Mouse (Mus musculus): ENCODE measurements at regions not wholly inside any gene's neighbourhood (a gene's known extent, or its start where the extent isn't known, plus 50 kb on each side); places are given as distances from the start of the nearest gene placed in this dataset.

GRCm38 (mm10) chr14:64585471-64586192, 481.5 kb downstream of the Prss52 start:
- peaks cover 66% of the 10 kb centered on the region for H3K27me3 ChIP-seq (ENCODE audit: control insufficient read depth, insufficient read depth, low read length)
- H3K4me2 ChIP-seq (ENCODE audit: low read depth, low read length), result no peak overlapping the region
- no peak overlapping the region for H3K9ac ChIP-seq (ENCODE audit: low read length)
- WGBS, result 7% methylated on average over 28 of the region's 28 CpGs
- H3K27ac ChIP-seq (ENCODE audit: low read length), result no peak overlapping the region
- no peak for ATAC-seq (ENCODE audit: insufficient read depth, low FRiP score)
- no peaks in the 10 kb centered on the region for H3K36me3 ChIP-seq (ENCODE audit: control insufficient read depth, insufficient read depth, low read length)
- no peak overlapping the region for H3K4me3 ChIP-seq (replicated peaks; ENCODE audit: low read length)
- no peaks in the 10 kb centered on the region for H3K9me3 ChIP-seq (replicated peaks; ENCODE audit: control insufficient read depth, low read length)
- H3K4me1 ChIP-seq (ENCODE audit: control insufficient read depth, insufficient read depth, low read length), result peaks cover 17% of the 10 kb centered on the region

- Histone ChIP-seq H3K27me3 (ENCODE audit: control insufficient read depth, insufficient read depth, low read length) (peaks cover 72% of the 10 kb centered on the region), H3K4me1 (ENCODE audit: control insufficient read depth, insufficient read depth, low read length) (peaks cover 17% of the 10 kb centered on the region), H3K4me2 (ENCODE audit: low read depth, low read length) (peak overlapping the region; percentile 82; the same call in 1 of the 2 replicates), H3K27ac (ENCODE audit: low read length) (no peak overlapping the region), H3K4me3 (replicated peaks; ENCODE audit: low read length) (0 out of 2 replicates have a peak overlapping the region, but pooled peaks have one; percentile 48), H3K9me3 (replicated peaks; ENCODE audit: control insufficient read depth, low read length) (no peaks in the 10 kb centered on the region), H3K9ac (ENCODE audit: low read length) (no peak overlapping the region), H3K36me3 (ENCODE audit: control insufficient read depth, insufficient read depth, low read length) (no peaks in the 10 kb centered on the region)
- WGBS, result 7% methylated on average over 12 of the region's 12 CpGs
- no peak for ATAC-seq (ENCODE audit: insufficient read depth, low FRiP score)
These were observed 482.3 kb downstream of the Prss52 start for GRCm38 (mm10) chr14:64586386-64586859.

- Histone ChIP-seq H3K9ac (ENCODE audit: low read length) (peak overlapping the region; percentile 46), H3K9me3 (replicated peaks; ENCODE audit: control insufficient read depth, low read length) (no peaks in the 10 kb centered on the region), H3K27me3 (ENCODE audit: control insufficient read depth, insufficient read depth, low read length) (peaks cover 73% of the 10 kb centered on the region), H3K36me3 (ENCODE audit: control insufficient read depth, insufficient read depth, low read length) (no peaks in the 10 kb centered on the region), H3K4me2 (ENCODE audit: low read depth, low read length) (peak overlapping the region; percentile 82), H3K4me3 (replicated peaks; ENCODE audit: low read length) (peak overlapping the region; percentile 48), H3K4me1 (ENCODE audit: control insufficient read depth, insufficient read depth, low read length) (peaks cover 17% of the 10 kb centered on the region), H3K27ac (ENCODE audit: low read length) (no peak overlapping the region)
- WGBS, result under 1% methylated on average over 58 of the region's 58 CpGs
- no peak for ATAC-seq (ENCODE audit: insufficient read depth, low FRiP score)
These were observed 483.0 kb downstream of the Prss52 start for GRCm38 (mm10) chr14:64586860-64587698.

GRCm38 (mm10) chr14:64587699-64588434, 483.8 kb downstream of the Prss52 start:
- Histone ChIP-seq H3K4me3 (replicated peaks; ENCODE audit: low read length) (peak overlapping the region; percentile 48), H3K9ac (ENCODE audit: low read length) (peak overlapping the region; percentile 46), H3K4me2 (ENCODE audit: low read depth, low read length) (peak overlapping the region; percentile 82), H3K27me3 (ENCODE audit: control insufficient read depth, insufficient read depth, low read length) (peaks cover 67% of the 10 kb centered on the region), H3K36me3 (ENCODE audit: control insufficient read depth, insufficient read depth, low read length) (no peaks in the 10 kb centered on the region), H3K27ac (ENCODE audit: low read length) (no peak overlapping the region), H3K4me1 (ENCODE audit: control insufficient read depth, insufficient read depth, low read length) (peaks cover 17% of the 10 kb centered on the region), H3K9me3 (replicated peaks; ENCODE audit: control insufficient read depth, low read length) (no peaks in the 10 kb centered on the region)
- no peak for ATAC-seq (ENCODE audit: insufficient read depth, low FRiP score)
- 2% methylated on average over 39 of the region's 40 CpGs for WGBS

- H3K27me3 ChIP-seq (ENCODE audit: control insufficient read depth, insufficient read depth, low read length), result peaks cover 70% of the 10 kb centered on the region
- H3K4me3 ChIP-seq (replicated peaks; ENCODE audit: low read length), result 0 out of 2 replicates have a peak overlapping the region, but pooled peaks have one; percentile 4
- no peak for ATAC-seq (ENCODE audit: insufficient read depth, low FRiP score)
These were observed 484.5 kb downstream of the Prss52 start for GRCm38 (mm10) chr14:64588561-64588960.

GRCm38 (mm10) chr14:64589126-64589525, 485.0 kb downstream of the Prss52 start:
- H3K27me3 ChIP-seq (ENCODE audit: control insufficient read depth, insufficient read depth, low read length), result peaks cover 75% of the 10 kb centered on the region
- no peak overlapping the region for H3K9ac ChIP-seq (ENCODE audit: low read length)
- WGBS, result 2% methylated on average over 2 of the region's 2 CpGs
- no peak for ATAC-seq (ENCODE audit: insufficient read depth, low FRiP score)
- H3K4me2 ChIP-seq (ENCODE audit: low read depth, low read length), result no peak overlapping the region
- H3K27ac ChIP-seq (ENCODE audit: low read length), result no peak overlapping the region
- peaks cover 17% of the 10 kb centered on the region for H3K4me1 ChIP-seq (ENCODE audit: control insufficient read depth, insufficient read depth, low read length)
- no peaks in the 10 kb centered on the region for H3K9me3 ChIP-seq (replicated peaks; ENCODE audit: control insufficient read depth, low read length)
- H3K36me3 ChIP-seq (ENCODE audit: control insufficient read depth, insufficient read depth, low read length), result no peaks in the 10 kb centered on the region
- H3K4me3 ChIP-seq (replicated peaks; ENCODE audit: low read length), result no peak overlapping the region

More at GRCm38 (mm10) chr14:64588561-64588960, 484.5 kb downstream of the Prss52 start:
- Histone ChIP-seq H3K4me1 (ENCODE audit: control insufficient read depth, insufficient read depth, low read length) (peaks cover 17% of the 10 kb centered on the region), H3K9me3 (replicated peaks; ENCODE audit: control insufficient read depth, low read length) (no peaks in the 10 kb centered on the region), H3K27ac (ENCODE audit: low read length) (no peak overlapping the region), H3K4me2 (ENCODE audit: low read depth, low read length) (no peak overlapping the region), H3K36me3 (ENCODE audit: control insufficient read depth, insufficient read depth, low read length) (no peaks in the 10 kb centered on the region), H3K9ac (ENCODE audit: low read length) (no peak overlapping the region)
- 2% methylated on average over 23 of the region's 23 CpGs for WGBS

GRCm38 (mm10) chr14:64589571-64590547, 485.8 kb downstream of the Prss52 start:
- Histone ChIP-seq H3K27me3 (ENCODE audit: control insufficient read depth, insufficient read depth, low read length) (peaks cover 78% of the 10 kb centered on the region), H3K9ac (ENCODE audit: low read length) (peak overlapping the region; percentile 43; the same call in 1 of the 2 replicates), H3K4me1 (ENCODE audit: control insufficient read depth, insufficient read depth, low read length) (peaks cover 17% of the 10 kb centered on the region), H3K9me3 (replicated peaks; ENCODE audit: control insufficient read depth, low read length) (no peaks in the 10 kb centered on the region), H3K36me3 (ENCODE audit: control insufficient read depth, insufficient read depth, low read length) (no peaks in the 10 kb centered on the region), H3K4me2 (ENCODE audit: low read depth, low read length) (peak overlapping the region; percentile 51), H3K27ac (ENCODE audit: low read length) (no peak overlapping the region), H3K4me3 (replicated peaks; ENCODE audit: low read length) (peak overlapping the region; percentile 29)
- 1% methylated on average over 41 of the region's 41 CpGs for whole genome bisulfite sequencing
- no peak for ATAC-seq (ENCODE audit: insufficient read depth, low FRiP score)

- peak overlapping the region; percentile 29 for H3K4me3 ChIP-seq (replicated peaks; ENCODE audit: low read length)
- H3K4me1 ChIP-seq (ENCODE audit: control insufficient read depth, insufficient read depth, low read length), result peaks cover 17% of the 10 kb centered on the region
- ATAC-seq (ENCODE audit: insufficient read depth, low FRiP score), result no peak
- no peak overlapping the region for H3K9ac ChIP-seq (ENCODE audit: low read length)
- no peaks in the 10 kb centered on the region for H3K36me3 ChIP-seq (ENCODE audit: control insufficient read depth, insufficient read depth, low read length)
- no peaks in the 10 kb centered on the region for H3K9me3 ChIP-seq (replicated peaks; ENCODE audit: control insufficient read depth, low read length)
- H3K27me3 ChIP-seq (ENCODE audit: control insufficient read depth, insufficient read depth, low read length), result peaks cover 74% of the 10 kb centered on the region
- WGBS, result 2% methylated on average over 15 of the region's 15 CpGs
- 0 out of 2 replicates have a peak overlapping the region, but pooled peaks have one; percentile 51 for H3K4me2 ChIP-seq (ENCODE audit: low read depth, low read length)
- no peak overlapping the region for H3K27ac ChIP-seq (ENCODE audit: low read length)
These were observed 486.5 kb downstream of the Prss52 start for GRCm38 (mm10) chr14:64590611-64591010.
